Mouse (Mus musculus): ENCODE measurements around the gene F2r. TPM values are rescaled to one million over a fixed set of nuclear protein-coding genes. Genes with fewer than 3 reads are reported as not detected.

F2r gene
- polyA plus RNA-seq, 1 experiment from 2014 or later, result 107 TPM

DNA sequence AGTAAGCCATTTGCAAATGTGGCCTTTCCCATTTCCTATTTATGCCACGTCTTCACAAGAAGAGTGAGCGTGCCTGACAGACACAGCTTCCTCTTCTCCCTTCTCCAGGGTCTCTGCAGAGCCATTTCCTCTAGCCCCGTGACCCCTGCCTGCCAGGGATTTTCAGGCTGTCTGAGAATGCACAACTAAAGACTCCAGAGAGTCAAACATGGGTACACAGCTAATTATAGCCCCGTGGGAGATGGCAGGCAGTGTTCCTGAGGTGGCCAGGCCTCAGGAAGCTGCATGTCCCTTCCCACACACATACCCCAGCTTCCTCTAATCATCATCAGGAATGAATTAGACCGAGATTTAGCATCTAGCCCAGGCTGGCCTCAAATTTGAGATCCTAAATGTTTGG lies 20.6 kb upstream of the F2r start:
- H3K4me2 ChIP-seq (ENCODE audit: low read depth, low read length), result no peak overlapping the region
- peak; percentile 60 for ATAC-seq (replicated peaks; ENCODE audit: extremely low read depth, insufficient read depth, low FRiP score)

DNA sequence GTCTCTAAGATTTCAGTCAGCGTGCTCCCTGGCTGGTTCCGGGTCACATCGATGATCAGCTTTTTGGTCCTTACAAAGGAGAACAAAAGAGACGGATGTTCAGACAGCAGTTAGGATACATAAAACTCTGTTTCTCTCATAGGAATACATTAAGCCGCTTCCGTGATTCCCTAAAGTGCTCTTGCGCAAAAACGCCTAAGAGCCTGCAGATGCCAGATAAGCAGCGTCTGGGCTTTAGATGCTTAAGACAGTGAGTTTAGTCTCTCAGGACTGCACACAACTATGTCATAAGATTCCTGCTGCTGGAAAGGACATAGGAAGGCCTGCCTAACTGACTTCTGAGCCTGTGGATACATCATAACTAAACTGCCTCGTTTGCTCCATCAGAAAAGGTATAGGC lies 19.4 kb upstream of the F2r start:
- no peak for ATAC-seq (replicated peaks; ENCODE audit: extremely low read depth, insufficient read depth, low FRiP score)
- 70% methylated on average over 10 of the region's 10 CpGs for WGBS
- Histone ChIP-seq H3K4me1 (ENCODE audit: control insufficient read depth, insufficient read depth, low read length) (peaks cover 19% of the 10 kb centered on the region), H3K9ac (ENCODE audit: low read length) (no peak overlapping the region), H3K27me3 (ENCODE audit: control insufficient read depth, insufficient read depth, low read length) (no peaks in the 10 kb centered on the region), H3K27ac (ENCODE audit: low read length) (0 out of 2 replicates have a peak overlapping the region, but pooled peaks have one; percentile 24), H3K4me3 (ENCODE audit: low read length) (no peak overlapping the region), H3K36me3 (ENCODE audit: control insufficient read depth, insufficient read depth) (no peaks in the 10 kb centered on the region), H3K9me3 (replicated peaks; ENCODE audit: control insufficient read depth, low read length) (no peaks in the 10 kb centered on the region), H3K4me2 (ENCODE audit: low read depth, low read length) (no peak overlapping the region)

More for the DNA sequence above, 20.6 kb upstream of the F2r start:
- H3K9ac ChIP-seq (ENCODE audit: low read length), result peak overlapping the region; percentile 55
- H3K4me3 ChIP-seq (ENCODE audit: low read length), result no peak overlapping the region
- H3K9me3 ChIP-seq (replicated peaks; ENCODE audit: control insufficient read depth, low read length), result no peaks in the 10 kb centered on the region
- H3K4me1 ChIP-seq (ENCODE audit: control insufficient read depth, insufficient read depth, low read length), result peaks cover 23% of the 10 kb centered on the region
- H3K27ac ChIP-seq (ENCODE audit: low read length), result peak overlapping the region; percentile 91
- WGBS, result 16% methylated on average over 5 of the region's 5 CpGs
- H3K27me3 ChIP-seq (ENCODE audit: control insufficient read depth, insufficient read depth, low read length), result no peaks in the 10 kb centered on the region
- H3K36me3 ChIP-seq (ENCODE audit: control insufficient read depth, insufficient read depth), result no peaks in the 10 kb centered on the region

DNA sequence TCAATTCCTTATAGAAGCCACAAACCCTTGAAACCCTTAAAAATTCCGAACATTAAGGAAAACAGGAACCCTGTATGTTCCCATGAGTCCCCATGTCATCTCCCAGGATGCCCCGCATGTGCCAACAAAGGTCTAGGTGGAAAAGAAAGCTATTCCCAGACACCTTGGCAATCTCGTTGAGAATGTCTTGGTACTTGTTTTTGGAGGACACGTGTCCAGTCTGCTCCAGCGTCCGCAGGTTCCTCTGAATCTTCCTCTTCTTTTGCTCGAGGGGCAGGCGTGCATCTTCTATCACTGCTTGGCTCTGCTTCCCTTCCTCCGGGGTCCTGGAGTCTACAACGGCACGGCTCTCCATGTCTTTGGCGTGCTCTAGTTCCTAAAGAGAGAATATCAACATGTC lies 17.0 kb upstream of the F2r start:
- peak overlapping the region; percentile 37 for H3K27ac ChIP-seq (ENCODE audit: low read length)
- 89% methylated on average over 12 of the region's 12 CpGs for WGBS
- H3K9me3 ChIP-seq (replicated peaks; ENCODE audit: control insufficient read depth, low read length), result no peaks in the 10 kb centered on the region
- H3K4me2 ChIP-seq (ENCODE audit: low read depth, low read length), result no peak overlapping the region
- no peaks in the 10 kb centered on the region for H3K27me3 ChIP-seq (ENCODE audit: control insufficient read depth, insufficient read depth, low read length)
- H3K4me1 ChIP-seq (ENCODE audit: control insufficient read depth, insufficient read depth, low read length), result peaks cover 22% of the 10 kb centered on the region
- no peak overlapping the region for H3K9ac ChIP-seq (ENCODE audit: low read length)
- H3K4me3 ChIP-seq (ENCODE audit: low read length), result no peak overlapping the region
- H3K36me3 ChIP-seq (ENCODE audit: control insufficient read depth, insufficient read depth), result no peaks in the 10 kb centered on the region
- no peak for ATAC-seq (replicated peaks; ENCODE audit: extremely low read depth, insufficient read depth, low FRiP score)

DNA sequence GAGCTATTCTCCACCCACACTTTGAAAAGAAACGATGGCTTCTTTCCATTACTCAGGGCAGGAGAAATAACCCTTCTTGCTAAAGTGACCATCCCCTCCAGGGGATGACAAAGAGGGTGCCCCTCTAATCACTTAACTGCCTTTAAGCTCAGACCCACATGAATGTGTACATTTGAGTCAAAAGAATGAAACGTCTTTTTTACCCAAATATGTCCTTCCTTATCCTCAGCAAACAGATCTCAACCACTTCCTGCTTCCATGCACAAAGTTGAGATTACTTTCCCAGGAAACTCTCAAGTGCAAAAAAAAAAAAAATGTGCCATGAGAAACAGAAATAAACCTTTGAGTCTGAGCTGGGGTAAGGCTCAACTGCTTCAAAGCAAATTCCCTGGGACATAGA lies 16.2 kb upstream of the F2r start:
- Histone ChIP-seq H3K36me3 (ENCODE audit: control insufficient read depth, insufficient read depth) (no peaks in the 10 kb centered on the region), H3K4me2 (ENCODE audit: low read depth, low read length) (no peak overlapping the region), H3K9me3 (replicated peaks; ENCODE audit: control insufficient read depth, low read length) (no peaks in the 10 kb centered on the region), H3K27ac (ENCODE audit: low read length) (peak overlapping the region; percentile 82), H3K9ac (ENCODE audit: low read length) (no peak overlapping the region), H3K27me3 (ENCODE audit: control insufficient read depth, insufficient read depth, low read length) (no peaks in the 10 kb centered on the region), H3K4me3 (ENCODE audit: low read length) (no peak overlapping the region), H3K4me1 (ENCODE audit: control insufficient read depth, insufficient read depth, low read length) (peaks cover 18% of the 10 kb centered on the region)
- ATAC-seq (replicated peaks; ENCODE audit: extremely low read depth, insufficient read depth, low FRiP score), result no peak
- WGBS, result 28% methylated on average over 2 of the region's 2 CpGs

DNA sequence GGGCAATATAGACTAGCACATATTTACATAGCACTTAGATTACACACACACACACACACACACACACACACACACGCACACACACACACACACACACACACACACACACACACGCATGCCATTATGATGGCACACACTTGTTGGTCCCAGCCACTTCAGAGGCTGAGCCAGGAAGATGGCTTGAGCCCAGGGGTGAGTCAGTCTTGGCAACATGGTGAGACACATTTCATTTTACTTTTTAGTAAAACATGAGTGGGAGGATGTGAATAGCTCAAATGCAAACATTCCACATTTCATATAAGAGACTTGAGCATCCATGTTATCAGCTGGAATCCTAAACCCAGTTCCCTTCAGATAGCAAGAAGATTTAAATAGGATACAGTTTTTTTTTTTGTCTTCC lies 15.1 kb upstream of the F2r start:
- Histone ChIP-seq H3K9me3 (replicated peaks; ENCODE audit: control insufficient read depth, low read length) (no peaks in the 10 kb centered on the region), H3K9ac (ENCODE audit: low read length) (no peak overlapping the region), H3K4me2 (ENCODE audit: low read depth, low read length) (no peak overlapping the region), H3K4me3 (ENCODE audit: low read length) (no peak overlapping the region), H3K27ac (ENCODE audit: low read length) (peak overlapping the region; percentile 82), H3K4me1 (ENCODE audit: control insufficient read depth, insufficient read depth, low read length) (peaks cover 8% of the 10 kb centered on the region), H3K36me3 (ENCODE audit: control insufficient read depth, insufficient read depth) (no peaks in the 10 kb centered on the region), H3K27me3 (ENCODE audit: control insufficient read depth, insufficient read depth, low read length) (no peaks in the 10 kb centered on the region)
- 0 out of 2 replicates have a peak, but pooled peaks have one; percentile 43 for ATAC-seq (replicated peaks; ENCODE audit: extremely low read depth, insufficient read depth, low FRiP score)
- WGBS, result 73% methylated on average over 2 of the region's 2 CpGs

DNA sequence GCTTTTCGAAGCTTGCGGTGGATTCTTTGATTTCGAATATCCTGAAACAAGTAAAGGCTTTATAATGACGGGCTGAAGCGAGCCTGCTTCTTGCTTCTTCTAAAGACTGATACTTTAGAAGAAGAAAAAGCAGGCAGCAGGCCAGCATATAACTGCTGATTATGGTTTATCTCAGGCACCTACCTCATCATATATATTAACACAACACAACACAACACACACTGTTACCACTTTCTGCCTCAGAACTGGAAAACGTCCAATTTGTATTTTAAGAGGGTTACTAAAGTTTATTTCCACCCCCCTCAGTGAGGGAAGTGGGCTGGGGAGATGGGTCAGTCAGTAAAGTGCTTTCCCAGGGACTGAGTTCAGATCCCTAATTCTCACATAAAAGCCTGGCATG lies 13.9 kb upstream of the F2r start:
- Histone ChIP-seq H3K4me3 (ENCODE audit: low read length) (no peak overlapping the region), H3K36me3 (ENCODE audit: control insufficient read depth, insufficient read depth) (no peaks in the 10 kb centered on the region), H3K9ac (ENCODE audit: low read length) (no peak overlapping the region), H3K27me3 (ENCODE audit: control insufficient read depth, insufficient read depth, low read length) (no peaks in the 10 kb centered on the region), H3K27ac (ENCODE audit: low read length) (no peak overlapping the region; the same call in 1 of the 2 replicates), H3K4me1 (ENCODE audit: control insufficient read depth, insufficient read depth, low read length) (peaks cover 5% of the 10 kb centered on the region; the same call in 1 of the 2 replicates), H3K9me3 (replicated peaks; ENCODE audit: control insufficient read depth, low read length) (no peaks in the 10 kb centered on the region), H3K4me2 (ENCODE audit: low read depth, low read length) (no peak overlapping the region)
- no peak for ATAC-seq (replicated peaks; ENCODE audit: extremely low read depth, insufficient read depth, low FRiP score)
- WGBS, result 78% methylated on average over 6 of the region's 6 CpGs

GRCm38 (mm10) chr13:95630747-95631146 lies 12.5 kb upstream of the F2r start:
- no peaks in the 10 kb centered on the region for H3K27me3 ChIP-seq (ENCODE audit: control insufficient read depth, insufficient read depth, low read length)
- no peaks in the 10 kb centered on the region for H3K36me3 ChIP-seq (ENCODE audit: control insufficient read depth, insufficient read depth)
- no peak for ATAC-seq (replicated peaks; ENCODE audit: extremely low read depth, insufficient read depth, low FRiP score)
- no peak overlapping the region for H3K4me2 ChIP-seq (ENCODE audit: low read depth, low read length)
- H3K4me3 ChIP-seq (ENCODE audit: low read length), result no peak overlapping the region
- H3K4me1 ChIP-seq (ENCODE audit: control insufficient read depth, insufficient read depth, low read length), result peaks cover 5% of the 10 kb centered on the region; the same call in 1 of the 2 replicates
- no peak overlapping the region for H3K9ac ChIP-seq (ENCODE audit: low read length)
- no peak overlapping the region for H3K27ac ChIP-seq (ENCODE audit: low read length)
- 46% methylated on average over 2 of the region's 2 CpGs for WGBS
- H3K9me3 ChIP-seq (replicated peaks; ENCODE audit: control insufficient read depth, low read length), result no peaks in the 10 kb centered on the region

DNA sequence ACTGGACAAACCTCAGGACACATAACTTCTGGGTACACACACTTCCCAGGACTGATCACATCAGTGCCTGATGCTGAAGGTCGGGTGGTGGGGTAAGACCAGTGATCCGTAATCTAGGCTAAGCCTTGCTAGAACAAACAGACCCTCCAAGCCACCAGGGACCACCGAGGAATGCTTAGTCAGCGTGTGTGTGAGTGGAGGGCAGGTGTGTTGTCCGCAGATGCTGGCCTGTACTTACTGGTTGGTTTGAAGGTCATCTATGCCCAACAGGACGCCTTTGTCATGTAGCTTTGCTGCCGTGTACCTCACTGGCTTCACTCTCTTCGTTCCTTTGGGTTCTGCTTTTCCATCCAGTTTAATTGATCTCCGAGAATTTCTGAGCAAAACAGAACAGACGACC lies 11.5 kb upstream of the F2r start:
- no peak overlapping the region for H3K4me3 ChIP-seq (ENCODE audit: low read length)
- WGBS, result 85% methylated on average over 10 of the region's 10 CpGs
- no peak overlapping the region for H3K27ac ChIP-seq (ENCODE audit: low read length)
- no peak overlapping the region for H3K9ac ChIP-seq (ENCODE audit: low read length)
- ATAC-seq (replicated peaks; ENCODE audit: extremely low read depth, insufficient read depth, low FRiP score), result no peak
- no peaks in the 10 kb centered on the region for H3K9me3 ChIP-seq (replicated peaks; ENCODE audit: control insufficient read depth, low read length)
- no peaks in the 10 kb centered on the region for H3K27me3 ChIP-seq (ENCODE audit: control insufficient read depth, insufficient read depth, low read length)
- H3K4me2 ChIP-seq (ENCODE audit: low read depth, low read length), result no peak overlapping the region
- H3K4me1 ChIP-seq (ENCODE audit: control insufficient read depth, insufficient read depth, low read length), result peaks cover 5% of the 10 kb centered on the region; the same call in 1 of the 2 replicates
- no peaks in the 10 kb centered on the region for H3K36me3 ChIP-seq (ENCODE audit: control insufficient read depth, insufficient read depth)

DNA sequence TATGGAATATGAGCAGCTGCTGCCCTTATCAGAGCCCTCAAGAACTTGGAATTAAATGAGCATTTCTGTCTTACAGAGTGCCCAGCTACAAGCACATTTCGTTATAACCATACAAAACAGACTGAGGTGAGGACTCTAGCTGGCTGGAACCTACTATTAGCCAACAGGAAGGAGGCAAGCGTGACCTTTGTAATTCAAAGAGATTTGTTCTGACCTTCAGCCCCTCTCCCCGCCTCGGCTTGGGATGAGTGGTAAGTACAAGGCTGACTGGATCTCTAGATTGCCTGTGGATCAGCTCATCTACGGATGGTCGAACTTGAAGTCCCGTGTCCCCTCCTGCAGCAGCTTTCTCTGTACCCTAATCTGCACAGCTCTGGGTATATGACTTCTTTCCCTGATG lies 8.4 kb upstream of the F2r start:
- no peak overlapping the region for H3K27ac ChIP-seq (ENCODE audit: low read length)
- 69% methylated on average over 7 of the region's 7 CpGs for WGBS
- H3K9ac ChIP-seq (ENCODE audit: low read length), result no peak overlapping the region
- H3K4me2 ChIP-seq (ENCODE audit: low read depth, low read length), result no peak overlapping the region
- ATAC-seq (replicated peaks; ENCODE audit: extremely low read depth, insufficient read depth, low FRiP score), result no peak
- peaks cover 11% of the 10 kb centered on the region for H3K4me1 ChIP-seq (ENCODE audit: control insufficient read depth, insufficient read depth, low read length)
- H3K9me3 ChIP-seq (replicated peaks; ENCODE audit: control insufficient read depth, low read length), result no peaks in the 10 kb centered on the region
- no peak overlapping the region for H3K4me3 ChIP-seq (ENCODE audit: low read length)
- no peaks in the 10 kb centered on the region for H3K36me3 ChIP-seq (ENCODE audit: control insufficient read depth, insufficient read depth)
- no peaks in the 10 kb centered on the region for H3K27me3 ChIP-seq (ENCODE audit: control insufficient read depth, insufficient read depth, low read length)
